In genomic region chr9:61907621-61908295, GRCm38 (mm10) we compare ENCODE assay signal across 20 mouse cellular contexts.
"Had no signal": no experiment of that assay in that cellular context is flagged by ENCODE, and none has a peak within 500 bp of the region (broad histone marks: within the 10 kb centered on the region; RNA-seq: fewer than 3 reads in every experiment).

No protein-coding gene starts in this region.

- H3K27me3 ChIP-seq: hindbrain, embryonic 12.5 days; intestine, embryonic 15.5 days; limb, embryonic 12.5 days; liver, embryonic 15.5 days had no signal

- ATAC-seq: hindbrain, embryonic 16.5 days; inflammation-experienced regulatory T-cells, adult 6 months; intestine, embryonic 15.5 days; intestine, postnatal 0 days had no signal

- H3K9ac ChIP-seq: heart, embryonic 12.5 days; hindbrain, embryonic 12.5 days; hindbrain, embryonic 14.5 days; intestine, embryonic 15.5 days; kidney, embryonic 15.5 days; limb, embryonic 12.5 days; liver, embryonic 13.5 days; liver, embryonic 15.5 days had no signal

- H3K4me2 ChIP-seq: heart, embryonic 12.5 days; hindbrain, embryonic 12.5 days; hindbrain, embryonic 14.5 days; intestine, embryonic 15.5 days; kidney, embryonic 15.5 days; limb, embryonic 12.5 days; liver, embryonic 11.5 days; liver, embryonic 13.5 days; liver, embryonic 15.5 days had no signal

- H3K4me3 ChIP-seq: gastrocnemius, adult 2 months; heart, embryonic 10.5 days; heart, embryonic 12.5 days; hindbrain, embryonic 10.5 days; hindbrain, embryonic 12.5 days; intestine, embryonic 15.5 days; kidney, embryonic 15.5 days; limb, embryonic 10.5 days; limb, embryonic 12.5 days; liver, embryonic 13.5 days; liver, embryonic 15.5 days had no signal

- H3K27ac ChIP-seq: gastrocnemius, adult 2 months; heart, embryonic 10.5 days; hindbrain, embryonic 10.5 days; hindbrain, embryonic 12.5 days; hindbrain, embryonic 14.5 days; intestine, embryonic 15.5 days; kidney, embryonic 15.5 days; kidney, postnatal 0 days; limb, embryonic 10.5 days; limb, embryonic 12.5 days; liver, embryonic 13.5 days; liver, embryonic 15.5 days had no signal

- H3K9me3 ChIP-seq: heart, embryonic 10.5 days; heart, embryonic 12.5 days; hindbrain, embryonic 10.5 days; hindbrain, embryonic 12.5 days; intestine, embryonic 15.5 days; kidney, embryonic 15.5 days; limb, embryonic 10.5 days; limb, embryonic 12.5 days; liver, embryonic 13.5 days; liver, embryonic 15.5 days had no signal

- DNase-seq: gastrocnemius, postnatal 25 days; layer of hippocampus, adult 9-11 months; layer of hippocampus, postnatal 36 days had no signal
